Mouse (Mus musculus) myocyte (in vitro differentiated cells): ENCODE measurements around the gene Myh9. TPM values are rescaled to one million over a fixed set of nuclear protein-coding genes. Genes with fewer than 3 reads are reported as not detected.

Source experiments
- H3K27me3 ChIP-seq: one replicate; pipeline ENCODE4 v1.6.1; 2011; ENCODE audit not compliant: control insufficient read depth, insufficient read depth, insufficient read length
- H3K36me3 ChIP-seq: one replicate; pipeline ENCODE4 v1.6.1; 2011; ENCODE audit not compliant: control insufficient read depth, insufficient read depth
- H3K4me2 ChIP-seq: one replicate; pipeline ENCODE4 v1.6.1; 2011; ENCODE audit warnings: low read depth, control low read depth
- H3K4me3 ChIP-seq: one replicate; pipeline ENCODE4 v1.5.1; 2011; ENCODE audit warnings: mild to moderate bottlenecking, control low read depth, moderate library complexity
- H3K79me2 ChIP-seq: one replicate; pipeline ENCODE4 v1.6.1; 2011; ENCODE audit not compliant: control insufficient read depth, insufficient read depth
- H3ac ChIP-seq: one replicate; pipeline ENCODE4 v1.6.1; 2011; ENCODE audit not compliant: control insufficient read depth, insufficient read length
- CEBPB ChIP-seq: IDR thresholded peaks from 2 replicates; pipeline ENCODE4 v1.6.1; 2011; ENCODE audit warnings: mild to moderate bottlenecking, moderate library complexity; ENCODE audit not compliant: poor library complexity, insufficient read depth, severe bottlenecking
- E2F4 ChIP-seq: IDR thresholded peaks from one replicate; pipeline ENCODE4 v1.6.1; 2011; ENCODE audit warnings: mild to moderate bottlenecking, control low read depth, moderate library complexity; ENCODE audit not compliant: insufficient read depth
- MAX ChIP-seq: IDR thresholded peaks from one replicate; pipeline ENCODE4 v1.6.1; 2011; ENCODE audit warnings: low read depth, mild to moderate bottlenecking, control low read depth
- MYOD1 ChIP-seq, 3 experiments: IDR thresholded peaks; one replicate each; pipeline ENCODE4 v1.6.1; 2011; ENCODE audit warnings: control low read depth in 2 of 3, low read depth in 2 of 3, mild to moderate bottlenecking in 2 of 3, moderate library complexity in 1 of 3; ENCODE audit not compliant: insufficient read length in 2 of 3, control insufficient read depth in 1 of 3
- MYOG ChIP-seq, 3 experiments: IDR thresholded peaks; one replicate each; pipeline ENCODE4 v1.6.1; 2011; ENCODE audit warnings: control low read depth in 2 of 3, low read depth in 2 of 3, mild to moderate bottlenecking in 2 of 3; ENCODE audit not compliant: insufficient read length in 2 of 3, control insufficient read depth in 1 of 3, insufficient read depth in 1 of 3
- POLR2A ChIP-seq: IDR thresholded peaks from one replicate; pipeline ENCODE4 v1.6.1; 2011; ENCODE audit warnings: low read depth, mild to moderate bottlenecking, control low read depth, moderate library complexity; ENCODE audit not compliant: insufficient read length
- POLR2AphosphoS2 ChIP-seq: IDR thresholded peaks from one replicate; pipeline ENCODE4 v1.6.1; 2011; ENCODE audit warnings: low read depth, control low read depth; ENCODE audit not compliant: insufficient read length
- REST ChIP-seq: IDR thresholded peaks from one replicate; pipeline ENCODE4 v1.6.1; 2011; ENCODE audit warnings: mild to moderate bottlenecking, control low read depth, moderate library complexity; ENCODE audit not compliant: insufficient read depth, insufficient read length
- SRF ChIP-seq: IDR thresholded peaks from one replicate; pipeline ENCODE4 v1.6.1; 2011; ENCODE audit warnings: low read depth; ENCODE audit not compliant: control insufficient read depth, insufficient read length
- TCF12 ChIP-seq: IDR thresholded peaks from one replicate; pipeline ENCODE4 v1.6.1; 2011; ENCODE audit warnings: mild to moderate bottlenecking, control low read depth; ENCODE audit not compliant: poor library complexity, insufficient read depth, severe bottlenecking
- TCF3 ChIP-seq: IDR thresholded peaks from one replicate; pipeline ENCODE4 v1.6.1; 2011; ENCODE audit warnings: low read depth, control low read depth; ENCODE audit not compliant: insufficient read length
- USF1 ChIP-seq: IDR thresholded peaks from one replicate; pipeline ENCODE4 v1.6.1; 2011; ENCODE audit warnings: low read depth, mild to moderate bottlenecking, control low read depth, moderate library complexity
- polyA plus RNA-seq: library from polyadenylated mRNA; unstranded; fragments of >200 nt; fragmentation: generic; extraction: Trizol; gene quantifications from one replicate; pipeline ENCODE4 v1.2.1, GENCODE M21; 2012; ENCODE audit warnings: missing spikeins

The Myh9 gene
- polyA plus RNA-seq, 1 experiment: 466 TPM

GRCm38 (mm10) chr15:77752443-77752842, 89.5 kb downstream of the Myh9 start:
- no peaks in the 10 kb centered on the region for H3K36me3 ChIP-seq
- no peak overlapping the region for H3ac ChIP-seq
- TF ChIP-seq E2F4 (no peak), CEBPB (no peak), REST (no peak), MYOG (IDR thresholded peaks at IDR 0.05; ENCODE audit: control insufficient read depth in 1 of 3, insufficient read depth in 1 of 3, insufficient read length in 2 of 3, low read depth in 2 of 3) (no peak), SRF (no peak), POLR2A (no peak), TCF3 (no peak), MYOD1 (IDR thresholded peaks at IDR 0.05; ENCODE audit: control insufficient read depth in 1 of 3, insufficient read length in 2 of 3, low read depth in 2 of 3) (no peak), TCF12 (no peak), USF1 (no peak), POLR2AphosphoS2 (no peak)
- no peaks in the 10 kb centered on the region for H3K79me2 ChIP-seq
- no peak overlapping the region for H3K4me2 ChIP-seq
- H3K4me3 ChIP-seq: no peak overlapping the region
- H3K27me3 ChIP-seq: no peaks in the 10 kb centered on the region

- Histone ChIP-seq H3K4me3 (no peak overlapping the region), H3K79me2 (no peaks in the 10 kb centered on the region), H3K4me2 (no peak overlapping the region), H3K27me3 (no peaks in the 10 kb centered on the region), H3ac (no peak overlapping the region), H3K36me3 (no peaks in the 10 kb centered on the region)
- no peak for TF ChIP-seq TCF12
- no peak for TF ChIP-seq POLR2A
- no peak for TF ChIP-seq MAX
- peak; percentile 11 for TF ChIP-seq USF1
These were observed 91.5 kb downstream of the Myh9 start for GRCm38 (mm10) chr15:77750461-77750860.

- H3K27me3 ChIP-seq: no peaks in the 10 kb centered on the region
- H3K36me3 ChIP-seq: no peaks in the 10 kb centered on the region
- H3ac ChIP-seq: no peak overlapping the region
- H3K4me3 ChIP-seq: no peak overlapping the region
- no peak overlapping the region for H3K4me2 ChIP-seq
- H3K79me2 ChIP-seq: no peaks in the 10 kb centered on the region
- TF ChIP-seq REST (no peak), TCF3 (no peak), MYOD1 (IDR thresholded peaks at IDR 0.05; ENCODE audit: control insufficient read depth in 1 of 3, insufficient read length in 2 of 3, low read depth in 2 of 3) (no peak), MYOG (IDR thresholded peaks at IDR 0.05; ENCODE audit: control insufficient read depth in 1 of 3, insufficient read depth in 1 of 3, insufficient read length in 2 of 3, low read depth in 2 of 3) (no peak), MAX (no peak), CEBPB (no peak), POLR2A (no peak), E2F4 (no peak)
These were observed 92.3 kb downstream of the Myh9 start for GRCm38 (mm10) chr15:77749717-77750116.

GRCm38 (mm10) chr15:77748414-77748813, 93.6 kb downstream of the Myh9 start:
- TF ChIP-seq MYOG (IDR thresholded peaks at IDR 0.05; ENCODE audit: control insufficient read depth in 1 of 3, insufficient read depth in 1 of 3, insufficient read length in 2 of 3, low read depth in 2 of 3) (peak in 1 of 3 experiments; percentile 11), TCF12 (no peak), POLR2A (no peak)
- no peak overlapping the region for H3K4me2 ChIP-seq
- no peak overlapping the region for H3K4me3 ChIP-seq
- H3K27me3 ChIP-seq: no peaks in the 10 kb centered on the region
- H3ac ChIP-seq: no peak overlapping the region
- H3K79me2 ChIP-seq: no peaks in the 10 kb centered on the region
- no peaks in the 10 kb centered on the region for H3K36me3 ChIP-seq

DNA sequence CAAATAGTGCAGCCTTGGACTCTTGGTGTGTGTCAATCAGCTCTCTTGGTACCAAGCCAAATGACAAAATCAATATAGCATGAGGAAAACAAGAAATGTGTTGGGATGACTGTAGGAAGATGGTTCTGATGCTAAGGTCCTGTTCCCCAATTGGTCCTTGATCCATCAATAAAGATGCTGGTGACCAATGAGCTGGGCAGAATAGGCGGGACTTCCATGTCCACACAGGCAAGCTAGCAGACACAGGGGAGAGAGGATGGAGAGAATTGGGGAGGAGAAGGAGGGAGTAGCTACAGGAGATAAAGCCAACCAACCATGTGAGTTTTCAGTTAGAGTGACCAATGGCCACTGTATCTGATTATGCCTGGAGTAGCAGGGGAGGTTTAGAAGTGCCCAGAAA, 95.6 kb downstream of the Myh9 start:
- TF ChIP-seq SRF (no peak), TCF12 (no peak), E2F4 (no peak), MYOG (IDR thresholded peaks at IDR 0.05; ENCODE audit: control insufficient read depth in 1 of 3, insufficient read depth in 1 of 3, insufficient read length in 2 of 3, low read depth in 2 of 3) (no peak), MAX (no peak), CEBPB (no peak), POLR2AphosphoS2 (no peak), REST (no peak), MYOD1 (IDR thresholded peaks at IDR 0.05; ENCODE audit: control insufficient read depth in 1 of 3, insufficient read length in 2 of 3, low read depth in 2 of 3) (no peak), POLR2A (no peak), USF1 (no peak), TCF3 (no peak)

More for the DNA sequence above, 95.6 kb downstream of the Myh9 start:
- no peak overlapping the region for H3K4me3 ChIP-seq
- H3K79me2 ChIP-seq: no peaks in the 10 kb centered on the region
- no peaks in the 10 kb centered on the region for H3K27me3 ChIP-seq
- no peak overlapping the region for H3K4me2 ChIP-seq
- H3K36me3 ChIP-seq: no peaks in the 10 kb centered on the region
- no peak overlapping the region for H3ac ChIP-seq
